Mouse (Mus musculus) myocyte (in vitro differentiated cells): ENCODE results near the gene Pax6.

Experiments used
- POLR2A ChIP-seq: IDR thresholded peaks from one replicate; pipeline ENCODE4 v1.6.1; 2011; ENCODE audit warnings: low read depth, mild to moderate bottlenecking, control low read depth, moderate library complexity; ENCODE audit not compliant: insufficient read length
- POLR2AphosphoS2 ChIP-seq: IDR thresholded peaks from one replicate; pipeline ENCODE4 v1.6.1; 2011; ENCODE audit warnings: low read depth, control low read depth; ENCODE audit not compliant: insufficient read length
- TCF12 ChIP-seq: IDR thresholded peaks from one replicate; pipeline ENCODE4 v1.6.1; 2011; ENCODE audit warnings: mild to moderate bottlenecking, control low read depth; ENCODE audit not compliant: poor library complexity, insufficient read depth, severe bottlenecking
- USF1 ChIP-seq: IDR thresholded peaks from one replicate; pipeline ENCODE4 v1.6.1; 2011; ENCODE audit warnings: low read depth, mild to moderate bottlenecking, control low read depth, moderate library complexity

- no peak for TF ChIP-seq POLR2A
- TF ChIP-seq USF1: no peak
- TF ChIP-seq TCF12: no peak
- TF ChIP-seq POLR2AphosphoS2: no peak
These were observed 19.8 kb upstream of the Pax6 start for GRCm38 (mm10) chr2:105648933-105649332.
